Mouse (Mus musculus) heart, adult 9 months (tissue): ENCODE results near the gene Nckap5.
A peak's percentile ranks its signal among the peaks of the same experiment; 100 is the strongest.

Experiments used
- DNase-seq, 2 experiments: peaks; one replicate each; pipeline ENCODE4 v3.0.0; 2022; ENCODE audit warnings: low spot score in 2 of 2

The Nckap5 gene

GRCm38 (mm10) chr1:126366736-126367135, 463.9 kb downstream of the Nckap5 start:
- DNase-seq, result no peak

GRCm38 (mm10) chr1:126364556-126364955, 466.0 kb downstream of the Nckap5 start:
- no peak for DNase-seq

- DNase-seq, result no peak
These were observed 469.9 kb downstream of the Nckap5 start for GRCm38 (mm10) chr1:126360531-126361220.

- DNase-seq, result no peak
These were observed 470.5 kb downstream of the Nckap5 start for GRCm38 (mm10) chr1:126360111-126360510.

GRCm38 (mm10) chr1:126341806-126342205, 488.8 kb downstream of the Nckap5 start:
- DNase-seq, result peak; percentile 44 to 56

- DNase-seq, result no peak
These were observed 491.3 kb downstream of the Nckap5 start for GRCm38 (mm10) chr1:126339250-126339649.

- DNase-seq, result no peak
These were observed 496.4 kb downstream of the Nckap5 start for GRCm38 (mm10) chr1:126334202-126334601.

GRCm38 (mm10) chr1:126332026-126332425, 498.6 kb downstream of the Nckap5 start:
- peak; percentile 7 to 10 for DNase-seq

- DNase-seq, result no peak
These were observed 509.9 kb downstream of the Nckap5 start for GRCm38 (mm10) chr1:126320696-126321095.

GRCm38 (mm10) chr1:126317874-126318607, 512.6 kb downstream of the Nckap5 start:
- DNase-seq, result no peak

GRCm38 (mm10) chr1:126317345-126317744, 513.3 kb downstream of the Nckap5 start:
- DNase-seq, result no peak

- no peak for DNase-seq
These were observed 513.7 kb downstream of the Nckap5 start for GRCm38 (mm10) chr1:126316866-126317265.

- no peak for DNase-seq
These were observed 529.5 kb downstream of the Nckap5 start for GRCm38 (mm10) chr1:126301129-126301528.

GRCm38 (mm10) chr1:126264931-126265330, 565.7 kb downstream of the Nckap5 start:
- DNase-seq, result no peak

GRCm38 (mm10) chr1:126254364-126254763, 576.2 kb downstream of the Nckap5 start:
- DNase-seq, result no peak

GRCm38 (mm10) chr1:126253934-126254333, 576.7 kb downstream of the Nckap5 start:
- no peak for DNase-seq

- DNase-seq, result peak; percentile 5 to 16
These were observed 597.4 kb downstream of the Nckap5 start for GRCm38 (mm10) chr1:126233196-126233595.

- DNase-seq, result no peak
These were observed 599.4 kb downstream of the Nckap5 start for GRCm38 (mm10) chr1:126231199-126231598.

- no peak for DNase-seq
These were observed 620.4 kb downstream of the Nckap5 start for GRCm38 (mm10) chr1:126210212-126210611.

GRCm38 (mm10) chr1:126209743-126210142, 620.9 kb downstream of the Nckap5 start:
- DNase-seq, result no peak

- no peak for DNase-seq
These were observed 621.5 kb downstream of the Nckap5 start for GRCm38 (mm10) chr1:126209131-126209530.

- DNase-seq, result no peak
These were observed 633.7 kb downstream of the Nckap5 start for GRCm38 (mm10) chr1:126196937-126197336.

- no peak for DNase-seq
These were observed 640.2 kb downstream of the Nckap5 start for GRCm38 (mm10) chr1:126190353-126190752.
